Mouse (Mus musculus): Measurements from ENCODE around the gene Gm10097.

The Gm10097 gene

DNA sequence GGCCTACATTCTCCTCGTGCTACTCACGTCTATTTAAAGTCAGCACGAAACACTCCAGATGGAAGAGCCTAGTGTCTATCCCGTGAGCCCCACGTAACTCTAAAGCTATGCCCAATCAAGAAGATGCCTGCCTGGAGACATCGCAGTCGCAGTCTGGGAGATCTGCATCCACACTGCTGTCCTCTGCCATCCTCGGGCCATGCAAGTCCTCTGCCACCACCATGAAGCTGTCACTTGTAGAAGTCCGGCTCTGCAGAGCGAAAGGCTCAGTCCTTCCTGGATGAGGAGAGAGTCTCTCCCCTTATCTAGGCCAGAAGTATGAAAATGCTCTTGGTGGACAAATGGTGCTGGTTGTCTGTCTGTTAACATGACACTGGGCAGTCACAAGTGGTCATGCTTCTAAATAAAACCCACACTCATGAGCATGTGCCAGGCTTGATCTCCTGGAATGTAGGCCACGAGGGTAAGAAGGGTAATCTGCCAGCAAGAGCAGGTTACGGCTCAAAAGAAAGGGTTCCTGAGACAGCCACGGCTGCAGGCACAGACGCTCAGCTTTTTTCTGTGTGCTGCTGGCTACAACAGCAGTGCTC, at the start of gene Gm10097:
Gene Gm10097, plus strand, starts transcription at position 517 of the 590 bp plus-strand sequence.
- DNase-seq (ENCODE audit: low spot score), result no peak

DNA sequence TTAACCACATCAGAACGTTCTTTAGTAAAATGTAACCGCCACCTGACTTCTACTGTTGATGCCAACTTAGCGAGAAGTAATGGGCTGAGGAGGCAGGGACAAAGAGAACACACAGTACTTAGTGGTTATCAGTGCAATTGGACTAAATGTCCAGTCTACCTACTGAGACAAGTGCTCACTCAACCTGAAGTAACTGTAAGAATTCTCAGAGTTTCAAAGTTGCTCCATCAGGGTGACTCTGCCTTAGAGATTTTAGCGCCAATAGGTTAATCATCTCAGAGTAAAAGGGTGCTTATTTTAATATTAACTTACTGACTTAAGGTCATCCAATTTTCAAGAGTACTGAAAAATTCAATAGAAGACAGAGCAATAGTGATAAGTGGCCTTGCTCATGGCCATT, 43.1 kb upstream of the Gm10097 start:
- DNase-seq (ENCODE audit: low spot score), result no peak

DNA sequence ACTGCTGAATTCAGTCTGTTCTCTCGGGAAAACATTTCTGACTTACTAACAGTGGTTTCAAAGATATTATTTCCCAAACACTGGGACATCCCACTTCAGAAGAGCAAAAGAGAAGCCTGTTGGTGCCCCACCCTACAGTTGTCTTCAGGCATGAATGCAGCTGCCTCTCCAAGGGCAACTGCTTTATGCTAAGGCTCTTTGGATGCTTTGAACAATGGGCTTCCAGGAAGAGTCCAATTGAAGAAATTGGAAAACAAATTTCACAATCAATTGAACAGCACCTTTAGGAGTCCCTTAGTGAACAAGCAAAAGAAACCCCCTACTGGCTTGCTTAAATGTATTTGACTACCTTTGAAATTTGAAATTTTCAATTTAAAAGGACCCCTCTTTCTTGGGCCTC, 41.8 kb upstream of the Gm10097 start:
- DNase-seq (ENCODE audit: low spot score), result no peak

DNA sequence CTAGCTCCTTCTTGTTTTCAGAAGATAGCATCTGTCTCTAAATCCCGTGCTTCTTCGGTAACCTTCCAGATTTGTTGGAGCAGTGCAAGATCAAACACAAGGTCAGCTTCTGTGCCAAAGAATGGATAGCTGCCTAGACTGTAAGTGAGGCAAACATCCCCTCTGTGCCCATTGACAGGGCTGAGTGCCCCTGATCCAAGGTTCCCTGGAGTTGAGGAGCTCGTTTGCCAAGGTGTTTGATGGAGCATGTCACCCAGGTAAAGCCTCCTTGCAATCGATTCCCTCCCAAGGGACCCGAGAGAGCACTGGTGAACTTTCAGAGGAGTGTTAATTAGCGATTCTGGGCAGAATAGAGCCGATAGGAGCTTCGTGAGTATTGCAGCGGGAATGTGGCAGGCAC, 40.7 kb upstream of the Gm10097 start:
- DNase-seq (ENCODE audit: low spot score), result no peak

- DNase-seq (ENCODE audit: low spot score), result no peak
Observed at GRCm38 (mm10) chr10:5029161-5029560, 39.8 kb upstream of the Gm10097 start.

DNA sequence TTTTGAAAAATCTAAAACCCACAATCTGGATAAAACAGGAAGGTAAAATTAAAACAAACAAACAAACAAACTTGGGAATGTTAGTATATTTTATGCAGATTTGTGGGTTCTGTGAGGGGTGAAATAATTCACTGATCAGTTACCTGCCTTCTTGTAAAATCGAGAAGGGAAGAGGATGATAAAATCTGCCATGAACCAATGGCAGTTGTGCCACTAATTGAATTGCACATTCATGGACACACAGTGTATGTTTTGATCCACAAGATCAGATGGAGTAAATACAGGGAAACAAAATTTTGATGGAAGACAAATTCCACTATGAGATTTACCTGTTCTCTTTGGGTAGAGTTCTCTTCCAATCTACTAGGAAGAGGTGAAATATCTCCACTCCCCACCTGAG, 39.1 kb upstream of the Gm10097 start:
- no peak for DNase-seq (ENCODE audit: low spot score)

DNA sequence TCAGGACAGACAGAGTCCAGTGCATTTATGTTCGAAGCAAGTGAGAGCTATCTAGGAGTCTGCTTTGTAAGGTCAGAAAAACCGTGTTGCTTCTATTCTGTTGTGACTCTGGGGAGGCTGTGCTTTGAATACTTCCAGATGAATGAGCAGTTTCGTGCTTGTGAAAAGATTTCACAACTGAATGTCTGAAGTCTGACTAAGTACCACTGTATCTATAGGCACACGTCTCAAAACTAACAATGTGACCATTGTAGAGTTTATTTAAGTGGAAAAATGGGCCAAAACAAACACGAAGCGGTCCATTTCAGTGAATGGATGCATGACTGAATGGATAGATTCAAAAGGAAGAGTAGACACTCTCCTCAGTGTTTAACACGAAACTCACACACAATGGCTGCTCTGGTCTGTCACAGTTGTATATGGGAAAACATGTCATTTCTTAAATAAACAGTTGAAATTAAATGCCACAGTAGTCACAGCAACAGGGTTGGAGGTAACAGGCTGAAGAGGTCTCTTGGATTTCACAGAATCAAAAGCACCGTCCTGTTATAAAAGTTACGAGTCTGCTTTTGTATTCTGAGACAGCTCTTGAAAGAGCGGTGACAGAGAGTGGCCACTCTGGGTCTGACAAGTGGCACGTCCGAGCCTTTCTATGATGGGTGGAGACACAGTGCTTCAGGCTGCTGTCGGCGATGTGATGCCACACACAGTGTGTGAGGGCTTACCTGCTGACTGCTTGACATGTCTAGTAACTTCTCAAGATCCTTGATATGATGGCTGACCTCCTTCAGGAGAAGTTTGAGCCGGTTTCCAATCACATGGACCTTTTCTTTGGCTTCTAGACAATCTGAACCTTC, 36.6 kb upstream of the Gm10097 start:
- no peak for DNase-seq (ENCODE audit: low spot score)

DNA sequence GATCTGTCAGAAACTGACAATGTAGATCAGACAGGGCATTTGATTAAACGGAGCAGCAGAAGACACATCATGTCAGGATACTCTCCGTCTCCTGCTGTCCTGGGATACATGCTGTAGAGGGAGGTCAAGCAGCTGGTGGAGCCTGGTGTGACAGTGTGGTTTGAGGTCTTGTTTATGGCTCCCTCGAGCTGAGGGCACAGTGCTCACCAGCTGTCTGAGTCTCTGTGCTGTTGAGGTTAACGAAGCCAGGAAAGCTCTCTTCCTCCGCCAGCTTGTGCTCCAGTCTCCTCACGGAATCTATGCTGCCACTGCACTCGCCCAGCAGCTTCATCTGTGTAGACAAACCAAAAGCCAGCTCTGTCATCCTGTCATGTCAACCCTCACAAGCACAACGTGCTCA, 27.7 kb upstream of the Gm10097 start:
- DNase-seq (ENCODE audit: low spot score), result no peak

DNA sequence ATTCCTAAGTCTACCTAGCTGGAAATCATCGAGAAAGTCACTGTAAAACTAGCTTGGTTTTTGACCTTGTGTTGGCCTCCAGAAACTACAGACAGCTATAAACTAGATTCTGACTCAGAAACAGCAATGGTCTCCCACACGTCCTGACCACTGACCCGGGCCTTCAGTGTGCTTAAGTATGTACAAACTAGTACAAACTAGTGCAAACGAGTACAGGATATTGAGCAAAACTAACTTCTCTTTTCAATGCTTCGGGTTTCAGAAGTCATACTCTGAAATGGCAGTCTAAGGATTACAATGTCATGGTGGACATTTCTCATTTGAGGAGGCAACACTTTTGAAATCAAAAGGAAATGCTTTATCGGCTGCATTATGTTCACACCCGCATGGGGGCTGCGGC, 24.5 kb upstream of the Gm10097 start:
- DNase-seq (ENCODE audit: low spot score), result no peak

GRCm38 (mm10) chr10:5045213-5045612, 23.8 kb upstream of the Gm10097 start:
- no peak for DNase-seq (ENCODE audit: low spot score)

GRCm38 (mm10) chr10:5045671-5046070, 23.3 kb upstream of the Gm10097 start:
- DNase-seq (ENCODE audit: low spot score), result no peak

DNA sequence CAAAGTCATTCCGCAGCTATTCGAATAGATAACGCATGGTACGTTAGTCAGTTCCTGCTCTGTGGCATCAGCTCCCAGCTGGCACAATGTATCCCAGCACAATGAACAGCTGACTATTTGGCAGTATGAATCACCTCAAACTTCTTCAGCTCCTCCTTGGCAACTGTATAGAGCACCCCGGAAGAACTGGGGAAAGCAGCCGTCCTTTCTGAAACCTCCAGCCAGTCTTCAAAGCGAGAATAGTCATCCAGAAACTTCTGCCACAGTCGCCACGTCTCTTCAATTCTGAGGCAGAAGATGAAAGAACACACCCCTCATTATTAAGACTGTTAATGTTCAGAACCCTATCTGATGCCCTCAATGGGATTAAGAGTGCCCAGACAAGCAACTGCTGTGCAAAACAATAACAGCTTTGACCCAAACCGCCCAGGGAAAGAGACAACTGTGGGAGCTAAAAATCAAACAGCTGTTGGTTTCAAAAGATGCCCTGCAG, 12.7 kb upstream of the Gm10097 start:
- no peak for DNase-seq (ENCODE audit: low spot score)

- no peak for DNase-seq (ENCODE audit: low spot score)
Observed at GRCm38 (mm10) chr10:5056940-5057339, 12.1 kb upstream of the Gm10097 start.

GRCm38 (mm10) chr10:5057661-5058060, 11.3 kb upstream of the Gm10097 start:
- DNase-seq (ENCODE audit: low spot score), result no peak

GRCm38 (mm10) chr10:5058876-5059275, 10.1 kb upstream of the Gm10097 start:
- DNase-seq (ENCODE audit: low spot score), result no peak

DNA sequence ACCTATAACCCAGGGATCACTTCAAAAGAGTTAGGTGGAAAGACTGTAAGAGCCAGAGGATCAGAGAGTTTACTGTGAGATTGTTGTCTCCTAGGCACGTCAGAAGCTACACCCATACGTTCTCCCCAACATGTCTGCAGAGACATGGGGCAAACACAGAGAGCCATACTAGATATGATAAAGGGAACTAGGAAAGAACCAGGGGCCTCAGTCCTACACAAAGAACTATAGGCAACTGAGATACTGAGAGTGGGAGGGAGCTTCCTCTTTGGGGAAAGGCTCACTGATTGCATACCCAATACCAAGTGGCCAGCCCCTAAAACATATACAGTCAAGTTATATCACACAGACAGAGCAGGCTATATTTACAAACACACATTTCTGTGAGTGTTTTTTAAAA, 9.0 kb upstream of the Gm10097 start:
- no peak for DNase-seq (ENCODE audit: low spot score)

DNA sequence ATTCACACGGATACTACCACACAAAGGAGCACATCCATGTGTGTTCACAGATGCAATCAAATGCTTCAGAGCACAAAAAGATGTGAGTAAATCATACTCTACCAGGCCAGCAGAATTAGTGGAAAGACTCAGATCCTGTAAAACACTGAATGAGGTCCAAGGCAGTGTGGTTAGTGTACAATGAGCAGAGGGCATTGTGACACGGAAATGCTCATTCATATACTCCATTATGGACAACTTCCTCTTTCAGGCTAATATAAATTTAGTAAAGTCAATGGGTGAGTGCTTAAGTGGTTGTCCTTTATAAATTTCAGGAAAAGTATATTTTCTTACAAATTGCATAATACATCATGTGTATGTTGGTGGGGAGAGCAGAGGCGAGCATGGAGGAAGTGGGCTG, 1.9 kb upstream of the Gm10097 start:
- no peak for DNase-seq (ENCODE audit: low spot score)

- DNase-seq (ENCODE audit: low spot score), result no peak
Observed at GRCm38 (mm10) chr10:5070168-5070940, 1.4 kb downstream of the Gm10097 start.

DNA sequence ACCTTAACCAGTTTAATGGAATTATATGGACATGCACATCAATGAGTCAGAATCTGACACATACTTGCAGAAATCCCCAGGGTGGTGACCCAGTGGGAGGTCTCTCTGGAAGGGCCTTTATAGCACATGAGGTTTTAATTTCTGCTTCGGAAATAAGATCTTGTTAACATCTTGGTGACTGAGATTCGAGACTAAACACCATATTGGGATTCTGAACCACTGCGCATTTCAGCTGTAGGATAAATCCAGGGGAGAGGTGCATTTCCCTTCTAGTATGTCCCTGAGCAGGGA, 1.9 kb downstream of the Gm10097 start:
- DNase-seq (ENCODE audit: low spot score), result no peak

DNA sequence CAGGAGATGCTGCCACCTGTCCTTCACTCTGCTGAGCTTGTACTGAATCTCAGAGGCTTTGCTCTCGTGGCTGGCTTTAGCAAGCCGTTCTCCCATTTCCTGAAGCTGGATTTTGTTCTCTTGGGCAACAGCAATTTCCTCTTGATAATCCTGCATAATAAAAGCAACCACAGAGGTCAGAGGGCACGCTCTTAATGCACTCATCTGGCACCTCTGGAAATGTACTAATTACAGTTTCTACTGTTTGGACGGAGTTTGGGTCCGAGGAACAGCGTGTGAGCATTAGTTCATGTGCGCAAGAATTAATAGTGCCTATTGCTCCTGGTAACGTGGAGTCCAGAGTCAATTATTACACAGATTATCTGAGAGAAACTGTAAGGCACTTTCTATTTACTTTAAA, 3.1 kb downstream of the Gm10097 start:
- no peak for DNase-seq (ENCODE audit: low spot score)

- no peak for DNase-seq (ENCODE audit: low spot score)
Observed at GRCm38 (mm10) chr10:5075724-5076123, 6.7 kb downstream of the Gm10097 start.

GRCm38 (mm10) chr10:5079945-5080468, 11.0 kb downstream of the Gm10097 start:
- DNase-seq (ENCODE audit: low spot score), result peak; percentile 36

GRCm38 (mm10) chr10:5083716-5084115, 14.7 kb downstream of the Gm10097 start:
- DNase-seq (ENCODE audit: low spot score), result no peak

Measured in ovary, postnatal 36 days (tissue).